Mouse (Mus musculus) hindbrain, embryonic 16.5 days (tissue): ENCODE data around the gene Ipo4. TPM values are rescaled to one million over a fixed set of nuclear protein-coding genes. Genes with fewer than 3 reads are reported as not detected.
A peak's percentile ranks its signal among the peaks of the same experiment; 100 is the strongest.

Source experiments
- ATAC-seq: fragments of 200-750 bp; cut with Nextera tagmentation; 2 replicates; pipeline ENCODE4 v1.8.0; 2017; ENCODE audit warnings: moderate TSS enrichment, moderate library complexity
- H3K27ac ChIP-seq: fragments of 300-500 bp; sonication (generic); 2 replicates; pipeline ENCODE4 v1.5.1; 2014; ENCODE audit warnings: low read depth, mild to moderate bottlenecking, control low read depth, low read length, moderate library complexity
- H3K27me3 ChIP-seq: fragments of 300-500 bp; sonication (generic); replicated peaks from 2 replicates; pipeline ENCODE4 v1.6.1; 2014; ENCODE audit warnings: low read length; ENCODE audit not compliant: control insufficient read depth, insufficient read depth
- H3K36me3 ChIP-seq: fragments of 300-500 bp; sonication (generic); 2 replicates; pipeline ENCODE4 v1.6.1; 2014; ENCODE audit warnings: mild to moderate bottlenecking, low read length, moderate library complexity, mixed read lengths; ENCODE audit not compliant: control insufficient read depth, insufficient read depth
- H3K4me1 ChIP-seq: fragments of 300-500 bp; sonication (generic); 2 replicates; pipeline ENCODE4 v1.6.1; 2014; ENCODE audit warnings: low read depth, low read length; ENCODE audit not compliant: control insufficient read depth, insufficient read depth
- H3K4me2 ChIP-seq: fragments of 300-500 bp; sonication (generic); 2 replicates; pipeline ENCODE4 v1.6.1; 2014; ENCODE audit warnings: mild to moderate bottlenecking, low read length, control low read depth, moderate library complexity
- H3K4me3 ChIP-seq: fragments of 300-500 bp; sonication (generic); 2 replicates; pipeline ENCODE4 v1.5.1; 2014; ENCODE audit warnings: mild to moderate bottlenecking, low read length, control low read depth, moderate library complexity
- H3K9ac ChIP-seq: fragments of 300-500 bp; sonication (generic); 2 replicates; pipeline ENCODE4 v1.6.1; 2014; ENCODE audit warnings: low read depth, mild to moderate bottlenecking, control low read depth, low read length, moderate library complexity
- H3K9me3 ChIP-seq: fragments of 300-500 bp; sonication (generic); 2 replicates; pipeline ENCODE4 v1.6.1; 2014; ENCODE audit warnings: mild to moderate bottlenecking, low read length, moderate library complexity; ENCODE audit not compliant: control insufficient read depth
- WGBS: fragments of 180-500 bp; shearing (Covaris S2); extraction: QIAGEN DNeasy Blood & Tissue Kit; methylation state at CpG from one replicate; pipeline ENCODE4 v1.1.7; 2014; 5-methylcytosine and 5-hydroxymethylcytosine counted together
- polyA plus RNA-seq: library from polyadenylated mRNA; unstranded; fragments of >200 nt; fragmentation: Nextera tagmentation; extraction: Ambion mirVana; gene quantifications from 2 replicates; pipeline ENCODE4 v1.2.1, GENCODE M21; 2015

The Ipo4 gene
- polyA plus RNA-seq, result 116 and 131 TPM in 2 replicates

DNA sequence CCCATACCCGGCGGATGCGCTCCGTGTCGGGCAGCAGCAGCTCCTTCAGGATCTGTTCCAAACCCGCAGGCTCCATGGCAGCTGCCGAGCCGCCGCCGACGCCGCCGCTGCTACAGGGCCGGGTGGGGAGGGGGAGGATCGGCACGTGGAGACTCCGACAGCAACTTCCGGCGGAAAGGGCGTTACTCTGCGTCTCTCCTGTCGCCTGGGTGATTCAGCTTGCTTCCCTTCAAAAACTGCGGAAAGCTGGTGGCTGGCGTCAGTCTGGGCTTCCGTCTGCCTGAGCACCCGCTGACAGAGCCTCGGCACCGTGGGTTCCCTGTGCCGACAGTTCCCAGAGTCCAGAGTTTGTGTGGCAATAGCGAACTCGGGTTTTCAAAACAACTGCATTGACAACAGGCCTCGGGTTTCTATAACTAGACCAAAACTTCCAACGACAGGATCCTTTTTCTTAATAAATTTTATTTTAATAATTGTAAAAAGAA is at the start of gene Ipo4:
TSS of gene Ipo4 (minus strand) at position 435 of the 485 bp plus-strand sequence.
- Histone ChIP-seq H3K4me2 (peak within 1 kb of the TSS; percentile 77), H3K4me3 (peak within 1 kb of the TSS; percentile 61), H3K27ac (peak within 1 kb of the TSS; percentile 74), H3K9ac (peak within 1 kb of the TSS; percentile 75), H3K27me3 (no peaks in the 10 kb centered on the region), H3K4me1 (peaks cover 11% of the 10 kb centered on the region), H3K36me3 (peaks cover 43% of the 10 kb centered on the region), H3K9me3 (no peaks in the 10 kb centered on the region)
- ATAC-seq, result peak; percentile 91
- WGBS, result 1% methylated on average over 29 of the region's 33 CpGs

DNA sequence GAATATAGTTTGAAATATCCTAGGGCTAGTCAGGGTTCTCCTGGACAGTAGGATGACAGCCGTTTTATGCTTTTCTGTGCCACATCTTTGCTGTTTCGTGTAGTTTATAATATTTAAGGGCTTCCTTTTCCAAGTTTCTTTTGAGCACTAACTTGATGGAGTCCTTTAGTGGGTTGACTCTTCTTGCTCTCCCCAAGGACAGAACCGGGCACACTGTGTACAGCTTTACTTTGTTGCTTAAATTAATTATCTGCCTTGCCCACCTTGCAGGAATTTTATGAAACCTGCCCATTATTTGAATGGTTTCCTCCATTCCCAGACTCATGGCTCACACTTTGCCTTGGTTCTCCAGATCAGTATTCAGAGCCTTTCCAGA is 46.3 kb upstream of the Ipo4 start:
- WGBS, result 14% methylated on average over 3 of the region's 3 CpGs
- H3K9me3 ChIP-seq, result no peaks in the 10 kb centered on the region
- peaks cover 14% of the 10 kb centered on the region for H3K36me3 ChIP-seq
- H3K9ac ChIP-seq, result peak overlapping the region; percentile 69
- H3K4me3 ChIP-seq, result peak overlapping the region; percentile 78
- peak overlapping the region; percentile 90 for H3K4me2 ChIP-seq
- no peak; the same call in 1 of the 2 replicates for ATAC-seq
- H3K4me1 ChIP-seq, result peaks cover 8% of the 10 kb centered on the region; the same call in 1 of the 2 replicates
- no peaks in the 10 kb centered on the region for H3K27me3 ChIP-seq
- peak overlapping the region; percentile 69 for H3K27ac ChIP-seq

DNA sequence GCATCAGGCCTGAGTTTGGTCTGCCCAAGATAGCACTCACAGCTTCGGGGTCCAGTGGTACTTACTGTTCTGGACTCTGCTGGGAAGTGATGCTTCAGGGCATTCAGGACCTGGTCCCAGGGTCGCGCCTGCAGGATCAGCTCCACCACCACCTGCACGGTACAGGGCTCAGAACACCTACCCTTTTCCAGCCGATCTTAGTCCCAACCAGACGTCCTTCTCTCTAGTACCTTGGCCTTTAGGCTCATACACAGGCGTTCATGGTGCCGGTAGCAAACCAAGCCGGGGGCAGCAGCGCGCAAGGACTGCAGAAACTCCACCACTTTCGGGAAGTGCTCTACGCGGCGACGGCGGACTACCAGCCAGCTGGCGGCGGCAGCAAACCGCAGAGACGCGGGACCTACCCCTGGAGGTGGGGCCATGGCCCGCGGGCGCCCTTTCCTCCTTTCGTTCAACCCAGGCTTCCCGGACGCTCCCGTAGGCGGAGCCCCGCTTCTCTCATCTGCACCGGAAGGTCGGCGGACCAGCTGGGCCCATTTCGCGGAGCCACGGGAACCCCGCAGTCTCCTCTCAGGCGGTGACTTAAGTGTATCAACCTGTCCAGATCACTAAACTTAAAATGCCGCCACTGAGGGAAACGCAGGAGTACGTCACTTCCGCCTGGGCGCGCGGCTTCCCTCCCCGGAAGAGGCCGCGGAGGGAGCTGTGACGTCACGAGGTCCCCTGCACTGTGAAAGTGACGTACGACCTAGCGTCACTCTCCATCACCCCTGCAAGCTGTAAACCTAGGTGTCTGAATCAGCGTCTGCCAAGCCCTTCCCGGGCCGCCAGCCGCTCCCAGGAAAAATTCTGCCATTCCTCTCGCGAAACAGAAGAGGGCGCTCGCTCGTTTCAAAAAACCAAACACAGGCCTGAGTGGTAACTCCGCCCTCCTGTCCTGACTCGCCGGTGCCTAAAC is 45.7 kb upstream of the Ipo4 start, which contains the start of gene Tinf2:
TSS of gene Tinf2 (minus strand) at position 661 of the 958 bp plus-strand sequence.
- Histone ChIP-seq H3K9ac (peak within 1 kb of the TSS; percentile 69), H3K4me3 (peak within 1 kb of the TSS; percentile 78), H3K36me3 (peaks cover 20% of the 10 kb centered on the region), H3K4me1 (peaks cover 8% of the 10 kb centered on the region; the same call in 1 of the 2 replicates), H3K4me2 (peak within 1 kb of the TSS; percentile 90), H3K9me3 (no peaks in the 10 kb centered on the region), H3K27ac (peak within 1 kb of the TSS; percentile 69), H3K27me3 (no peaks in the 10 kb centered on the region)
- under 1% methylated on average over 65 of the region's 66 CpGs for WGBS
- peak; percentile 99 for ATAC-seq

DNA sequence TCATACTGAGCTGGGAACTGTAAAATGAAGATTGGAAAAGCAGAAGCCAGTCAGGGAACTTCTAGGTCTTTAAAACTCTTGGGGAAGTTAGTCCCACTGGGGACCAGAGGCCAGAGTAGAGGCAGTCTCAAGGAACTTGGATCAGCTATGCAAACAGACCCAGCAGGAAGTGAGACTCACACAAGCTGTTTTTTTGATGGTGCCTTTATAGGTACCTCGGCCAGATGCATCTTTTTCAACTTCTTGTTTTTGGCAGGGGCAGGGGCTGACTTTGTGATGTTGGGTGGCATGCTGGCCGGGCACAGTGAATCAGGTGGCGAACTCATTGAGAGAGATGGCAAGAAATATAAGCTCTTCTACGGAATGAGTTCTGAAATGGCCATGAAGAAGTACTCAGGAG is 41.9 kb upstream of the Ipo4 start:
- WGBS, result 88% methylated on average over 4 of the region's 4 CpGs
- ATAC-seq, result no peak
- H3K4me1 ChIP-seq, result peaks cover 12% of the 10 kb centered on the region

DNA sequence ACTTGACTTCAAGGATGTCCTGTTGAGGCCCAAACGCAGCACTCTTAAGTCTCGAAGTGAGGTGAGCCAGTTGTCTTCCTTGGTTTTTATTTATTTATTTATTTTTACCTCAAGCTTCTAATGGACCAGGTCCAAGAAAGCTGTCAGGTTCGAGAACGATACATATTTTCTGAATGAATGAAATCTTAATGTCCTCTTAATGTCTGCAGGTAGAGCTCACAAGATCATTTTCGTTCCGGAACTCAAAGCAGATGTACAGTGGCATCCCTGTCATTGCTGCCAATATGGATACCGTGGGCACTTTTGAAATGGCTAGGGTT is 36.9 kb upstream of the Ipo4 start:
- no peak for ATAC-seq
- peaks cover 16% of the 10 kb centered on the region for H3K4me1 ChIP-seq
- no peak overlapping the region for H3K27ac ChIP-seq
- WGBS, result 83% methylated on average over 7 of the region's 7 CpGs
- no peaks in the 10 kb centered on the region for H3K27me3 ChIP-seq
- H3K36me3 ChIP-seq, result peaks cover 18% of the 10 kb centered on the region
- H3K4me3 ChIP-seq, result peak overlapping the region; percentile 76
- peak overlapping the region; percentile 79 for H3K4me2 ChIP-seq
- H3K9me3 ChIP-seq, result no peaks in the 10 kb centered on the region
- H3K9ac ChIP-seq, result peak overlapping the region; percentile 85

More for the DNA sequence above, 41.9 kb upstream of the Ipo4 start:
- H3K9me3 ChIP-seq, result no peaks in the 10 kb centered on the region
- no peak overlapping the region for H3K4me3 ChIP-seq
- H3K4me2 ChIP-seq, result no peak overlapping the region
- no peak overlapping the region for H3K27ac ChIP-seq
- no peaks in the 10 kb centered on the region for H3K27me3 ChIP-seq
- no peak overlapping the region for H3K9ac ChIP-seq
- peaks cover 29% of the 10 kb centered on the region for H3K36me3 ChIP-seq

DNA sequence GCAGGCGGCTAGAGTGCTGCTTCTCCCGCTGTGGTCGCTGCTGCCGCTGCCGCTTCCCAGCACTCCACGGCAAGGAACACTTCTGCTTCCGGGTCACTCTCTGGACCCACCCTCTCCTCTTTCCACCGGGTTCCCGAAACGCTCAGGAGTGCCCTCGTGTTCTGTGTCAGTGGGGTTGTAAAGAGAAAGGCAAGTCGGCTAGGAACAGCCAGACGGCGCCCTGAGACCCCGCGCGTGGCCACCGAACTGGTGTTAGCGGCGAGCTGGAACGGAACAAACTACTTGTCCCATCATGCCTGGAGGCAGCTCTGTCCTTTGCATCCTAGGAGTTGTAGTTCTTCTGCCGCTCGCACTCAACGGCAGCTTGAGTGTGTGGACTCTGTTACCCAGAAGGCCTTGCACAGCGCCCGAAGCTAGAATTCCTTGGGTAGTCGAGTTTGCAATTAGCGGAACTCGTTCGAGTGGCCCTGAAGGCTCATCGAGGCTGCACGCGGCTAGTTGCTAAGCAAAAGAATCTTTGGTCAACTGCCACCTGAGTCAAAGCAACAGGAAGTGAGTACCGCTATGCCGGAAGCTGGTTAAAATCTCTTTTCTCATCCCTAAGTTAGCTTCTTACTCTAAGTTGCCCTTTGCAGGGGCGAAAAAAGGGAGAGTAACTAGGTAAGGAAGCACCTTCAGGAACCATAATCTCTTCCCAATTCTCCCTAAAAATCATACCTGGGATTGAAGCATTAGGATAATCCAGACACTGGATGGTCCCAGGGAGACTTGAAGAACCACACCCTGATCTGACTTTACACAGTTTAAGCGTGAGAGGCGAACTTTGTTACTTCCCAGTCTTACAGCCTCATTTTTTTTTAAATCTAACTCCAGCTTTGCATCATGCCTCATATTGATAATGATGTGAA is 36.3 kb upstream of the Ipo4 start, which contains the start of the genes Gmpr2 and Nedd8:
TSS of gene Gmpr2 (plus strand) at position 109 of the 908 bp plus-strand sequence.
TSS of gene Nedd8 (minus strand) at position 292 of the 908 bp plus-strand sequence.
- peak; percentile 98 for ATAC-seq
- 1% methylated on average over 38 of the region's 38 CpGs for WGBS
- no peaks in the 10 kb centered on the region for H3K9me3 ChIP-seq
- peak within 1 kb of the TSS; percentile 94 for H3K27ac ChIP-seq
- peak within 1 kb of the TSS; percentile 97 for H3K4me2 ChIP-seq
- peaks cover 15% of the 10 kb centered on the region for H3K36me3 ChIP-seq
- H3K4me1 ChIP-seq, result peaks cover 16% of the 10 kb centered on the region
- H3K4me3 ChIP-seq, result peak within 1 kb of the TSS; percentile 76
- H3K9ac ChIP-seq, result peak within 1 kb of the TSS; percentile 85
- no peaks in the 10 kb centered on the region for H3K27me3 ChIP-seq

DNA sequence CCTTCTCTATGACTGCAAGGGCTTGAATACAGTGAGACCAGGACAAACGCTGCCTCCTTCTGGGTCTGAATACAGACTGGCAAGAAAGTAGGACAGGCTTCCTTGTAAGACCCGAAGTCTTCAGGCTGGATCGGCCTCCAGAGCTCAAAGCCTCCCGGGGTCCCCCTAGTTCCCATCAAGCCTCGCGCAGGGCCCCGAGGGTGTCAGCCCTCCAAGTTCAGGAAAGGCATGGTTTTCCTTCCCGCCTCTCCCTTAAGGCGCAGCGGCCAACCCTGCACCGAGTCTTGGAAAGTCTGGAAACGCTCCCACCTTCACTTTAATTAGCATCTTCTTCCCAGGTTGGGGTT is 35.7 kb upstream of the Ipo4 start:
- WGBS, result under 1% methylated on average over 12 of the region's 12 CpGs
- ATAC-seq, result peak; percentile 67
- peak overlapping the region; percentile 97 for H3K4me2 ChIP-seq
- H3K27me3 ChIP-seq, result no peaks in the 10 kb centered on the region
- H3K36me3 ChIP-seq, result peaks cover 9% of the 10 kb centered on the region
- no peaks in the 10 kb centered on the region for H3K9me3 ChIP-seq
- peak overlapping the region; percentile 94 for H3K27ac ChIP-seq
- peak overlapping the region; percentile 76 for H3K4me3 ChIP-seq
- peaks cover 16% of the 10 kb centered on the region for H3K4me1 ChIP-seq
- H3K9ac ChIP-seq, result peak overlapping the region; percentile 85

DNA sequence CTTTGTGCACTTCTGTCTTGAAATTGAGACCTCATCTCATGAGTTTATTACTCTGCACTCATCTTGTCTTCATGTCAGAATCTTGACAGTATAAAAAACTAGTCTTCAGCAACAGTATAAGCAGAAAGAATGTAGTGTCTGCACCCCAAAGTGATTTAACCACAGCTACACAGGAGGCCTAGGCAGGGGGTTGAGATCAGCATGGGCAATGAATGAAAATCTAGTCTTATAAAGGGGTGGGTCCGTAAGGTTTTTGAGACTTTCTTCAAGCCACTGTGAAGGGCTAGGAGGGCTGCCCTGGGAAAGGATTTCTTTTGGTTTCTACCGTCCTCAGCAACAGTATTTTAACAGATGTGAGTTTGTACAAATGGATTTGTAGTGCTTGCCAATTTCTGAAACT is 24.9 kb upstream of the Ipo4 start:
- H3K4me3 ChIP-seq, result peak overlapping the region; percentile 69
- ATAC-seq, result peak; percentile 6; the same call in 1 of the 2 replicates
- no peaks in the 10 kb centered on the region for H3K27me3 ChIP-seq
- 46% methylated on average over 2 of the region's 2 CpGs for WGBS
- H3K9me3 ChIP-seq, result no peaks in the 10 kb centered on the region
- peaks cover 10% of the 10 kb centered on the region for H3K36me3 ChIP-seq
- H3K4me1 ChIP-seq, result peaks cover 8% of the 10 kb centered on the region
- H3K27ac ChIP-seq, result no peak overlapping the region
- peak overlapping the region; percentile 65 for H3K4me2 ChIP-seq
- no peak overlapping the region for H3K9ac ChIP-seq
